Mouse (Mus musculus) heart, postnatal 36 days (tissue): ENCODE data around the gene Fam45a. TPM values are rescaled to one million over a fixed set of nuclear protein-coding genes. Genes with fewer than 3 reads are reported as not detected.
A peak's percentile ranks its signal among the peaks of the same experiment; 100 is the strongest.

Experiments used
- DNase-seq, 2 experiments: peaks; one replicate each; pipeline ENCODE4 v3.0.0; 2021 to 2022
- intact Hi-C: fragments of 180-260 bp; cut with DNase I; formaldehyde crosslinking; loops from one replicate; pipeline ENCODE4 v1.15.1; 2025
- total RNA-seq, 2 experiments: library from RNA; stranded (reverse); gene quantifications; 2 replicates each; pipeline ENCODE4 v1.2.3; 2021

Fam45a gene
- 10 to 100 TPM; 12.5 to 15.6 TPM for total RNA-seq

DNA sequence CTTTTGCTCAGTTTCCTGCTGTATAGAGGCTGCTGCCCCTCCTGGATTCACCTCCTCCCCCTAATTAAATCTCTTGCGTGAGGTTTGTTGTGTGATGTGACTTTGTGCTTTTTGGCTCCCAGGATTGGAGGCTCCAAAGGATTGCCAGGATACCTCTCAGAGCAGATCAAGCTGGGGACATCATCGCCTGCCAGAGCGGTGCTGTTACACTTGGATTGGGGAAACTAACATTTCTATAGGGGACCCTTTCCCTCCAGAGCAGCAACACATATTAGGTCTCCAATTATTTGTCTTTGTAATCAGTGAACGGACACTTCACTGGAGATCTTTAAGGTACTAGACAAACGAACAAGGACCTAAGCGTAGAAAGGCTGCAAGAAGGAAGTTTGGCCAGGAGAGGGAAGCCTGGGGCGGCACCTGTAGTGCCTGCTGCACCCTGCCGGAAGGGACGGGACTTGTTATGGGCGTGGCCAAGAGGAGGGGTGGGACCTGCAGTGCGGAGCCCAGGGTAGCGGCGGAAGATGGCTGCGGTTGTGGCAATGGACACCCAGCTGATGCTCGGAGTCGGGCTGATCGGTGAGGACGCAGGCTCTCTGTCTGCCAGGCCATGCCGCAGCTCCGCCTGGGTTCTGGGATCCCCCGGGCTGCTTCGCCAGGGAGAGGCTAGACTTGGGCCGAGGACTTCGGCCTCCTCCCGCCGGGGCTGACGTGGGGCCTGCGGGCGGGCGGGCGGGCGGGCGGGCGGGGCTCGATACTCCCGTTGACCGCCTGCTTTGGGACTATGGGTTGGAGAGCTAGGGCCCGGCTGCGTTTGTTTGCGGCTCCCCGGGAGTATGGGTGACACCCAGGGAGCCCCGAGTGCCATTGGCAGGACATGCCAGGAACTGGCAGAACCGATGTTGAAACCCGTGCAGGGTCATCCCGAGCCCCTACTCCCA is at the start of gene Fam45a:
TSS of gene Fam45a (plus strand) at position 488 of the 938 bp plus-strand sequence.
- intact Hi-C loops, result loop anchor here (1.0 to 2.0 kb wide), 2 partner anchors 17 to 21 kb away; partner anchors contain the start of gene Eif3a
- DNase-seq, result peak; percentile 91

DNA sequence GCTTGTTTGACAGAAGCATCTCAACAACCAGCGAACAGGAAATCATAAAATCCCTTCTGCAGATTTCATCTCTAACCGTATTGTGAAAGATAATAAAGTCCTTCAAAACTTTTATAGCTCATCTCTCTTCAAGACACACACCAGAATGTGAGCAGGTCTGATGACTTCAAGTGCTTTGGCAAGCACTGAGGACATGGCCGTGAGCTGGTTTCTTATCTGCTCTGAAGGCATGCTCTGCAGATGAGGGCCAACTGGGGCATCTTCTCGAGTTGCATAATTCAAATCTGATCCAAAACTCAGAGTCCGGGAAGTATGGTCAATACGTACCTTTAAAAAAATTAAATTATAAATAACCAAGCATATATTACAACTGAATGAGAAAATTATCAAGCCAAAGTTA is 38.0 kb upstream of the Fam45a start:
- DNase-seq, result peak in 1 of 2 experiments; percentile 10
- intact Hi-C loops, result no loop called here

DNA sequence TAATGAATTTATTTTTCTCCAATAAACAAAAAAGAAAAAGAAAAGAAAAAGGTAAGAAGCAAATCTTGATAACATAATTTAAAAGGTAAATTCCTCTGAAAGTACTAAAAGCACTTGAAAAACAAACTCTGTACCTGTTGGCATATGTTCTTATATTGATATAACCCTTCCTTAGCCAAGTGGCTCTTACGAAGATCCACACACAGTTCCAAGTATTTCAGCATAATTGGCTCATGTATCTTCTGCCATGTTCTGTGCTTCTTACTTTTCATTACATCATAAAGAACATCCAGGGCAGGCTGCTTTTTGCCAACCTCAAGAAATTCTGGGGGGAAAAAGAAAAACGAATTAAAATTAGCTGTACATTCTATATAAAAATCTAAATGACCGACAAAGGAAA is 29.4 kb upstream of the Fam45a start:
- DNase-seq, result no peak
- intact Hi-C loops, result no loop called here

DNA sequence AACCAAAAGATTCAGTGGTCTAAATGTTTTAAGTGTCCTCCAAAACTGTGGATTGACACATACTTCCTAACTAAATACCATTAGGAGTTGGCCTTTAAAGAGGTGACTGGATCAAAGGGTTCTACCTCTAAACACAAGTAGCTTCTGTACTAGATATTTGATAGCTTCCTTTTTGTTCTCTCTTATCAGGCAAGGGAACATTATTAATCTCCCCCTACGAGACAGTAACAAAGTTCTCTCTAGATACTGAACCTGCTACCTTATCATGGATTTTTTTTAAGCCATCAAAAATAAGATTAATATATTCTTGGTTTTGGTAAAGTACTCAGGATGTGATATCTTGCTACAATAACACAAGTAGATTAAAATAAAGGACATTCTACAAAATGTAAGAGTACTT is 26.7 kb upstream of the Fam45a start:
- DNase-seq, result no peak
- intact Hi-C loops, result no loop called here

DNA sequence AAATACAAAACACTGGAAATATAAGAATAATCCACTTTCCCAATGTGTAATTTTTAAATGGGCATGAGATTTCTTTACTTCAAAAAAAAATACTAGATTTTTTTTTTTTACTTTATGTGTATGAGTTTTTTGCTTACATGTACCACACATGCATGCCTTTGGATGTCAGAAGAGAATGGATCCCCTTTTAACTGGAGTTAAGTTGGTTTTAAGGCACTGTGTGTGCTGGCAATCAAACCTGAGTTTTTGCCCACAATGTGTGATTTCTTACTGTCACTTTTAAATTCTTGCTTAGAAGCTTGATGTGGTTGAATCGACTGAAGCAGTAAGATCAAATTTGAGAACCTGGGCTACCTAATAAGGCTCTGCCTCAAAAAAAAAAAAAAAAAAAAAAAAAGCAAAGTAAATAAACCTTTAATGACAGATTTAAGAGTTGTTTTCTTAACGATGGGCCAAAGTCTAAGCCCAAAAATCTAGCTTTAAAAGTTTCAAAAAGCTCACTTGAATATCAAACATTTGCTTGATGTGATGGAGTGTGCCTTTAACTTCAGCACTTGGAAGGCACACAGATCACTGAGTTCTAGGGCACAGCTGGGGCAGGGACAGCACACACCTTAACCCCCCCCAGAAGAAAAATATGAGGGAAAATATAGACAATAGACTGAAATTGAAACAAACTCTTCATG is 23.8 kb upstream of the Fam45a start:
- intact Hi-C loops, result no loop called here
- no peak for DNase-seq

DNA sequence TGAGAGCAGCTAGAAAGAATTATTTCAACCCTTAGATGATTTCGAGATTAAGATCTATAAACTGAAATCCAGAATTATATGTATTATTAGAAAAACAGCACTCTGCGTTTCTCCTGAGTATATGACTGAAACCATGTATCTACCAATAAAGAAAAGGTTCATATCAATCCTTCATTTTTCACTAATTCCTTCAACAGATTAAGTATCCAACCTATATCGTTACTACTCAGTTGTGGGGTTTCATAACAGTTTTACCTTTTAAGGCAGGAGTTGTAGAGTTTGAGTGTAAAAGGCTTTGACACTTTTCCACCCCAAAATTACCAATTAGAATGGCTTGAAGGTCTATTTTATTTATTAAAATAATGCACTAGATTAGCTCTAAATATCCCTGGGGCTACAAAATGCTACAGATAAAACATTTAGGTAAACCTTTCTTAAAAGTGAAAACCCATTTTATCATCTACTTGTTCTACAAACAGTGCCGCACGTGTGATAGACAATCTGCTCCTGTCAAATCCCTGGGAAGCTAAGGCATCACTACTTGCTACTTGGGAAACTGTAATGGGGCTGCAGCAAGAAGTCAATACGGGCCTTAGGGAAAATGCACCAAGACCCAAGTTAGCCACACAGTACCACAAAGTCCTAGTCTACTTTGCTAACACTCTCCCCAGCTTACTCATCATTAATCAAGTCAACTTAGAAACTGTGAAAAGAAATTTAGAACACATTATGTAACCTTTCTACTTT is 23.0 kb upstream of the Fam45a start:
- DNase-seq, result no peak
- intact Hi-C loops, result no loop called here

DNA sequence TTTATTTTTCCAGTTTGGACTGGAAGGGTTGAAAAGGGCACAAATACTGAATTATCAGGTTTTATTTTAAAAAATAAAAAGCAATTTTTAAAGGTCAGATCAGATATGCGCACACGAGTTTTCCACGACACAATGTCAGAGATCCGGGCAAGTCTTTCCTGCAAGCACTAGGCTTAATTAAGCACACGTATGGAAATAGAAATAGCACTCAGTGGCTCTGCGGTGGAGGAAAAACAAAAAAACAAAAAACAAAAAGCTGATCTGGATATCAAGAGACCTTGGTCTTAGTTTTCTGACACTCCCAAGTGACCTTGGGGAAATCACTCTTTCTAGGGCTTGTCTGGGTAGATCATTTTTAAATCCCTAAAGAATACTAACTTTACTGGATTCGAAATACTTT is 21.9 kb upstream of the Fam45a start:
- intact Hi-C loops, result no loop called here
- no peak for DNase-seq

DNA sequence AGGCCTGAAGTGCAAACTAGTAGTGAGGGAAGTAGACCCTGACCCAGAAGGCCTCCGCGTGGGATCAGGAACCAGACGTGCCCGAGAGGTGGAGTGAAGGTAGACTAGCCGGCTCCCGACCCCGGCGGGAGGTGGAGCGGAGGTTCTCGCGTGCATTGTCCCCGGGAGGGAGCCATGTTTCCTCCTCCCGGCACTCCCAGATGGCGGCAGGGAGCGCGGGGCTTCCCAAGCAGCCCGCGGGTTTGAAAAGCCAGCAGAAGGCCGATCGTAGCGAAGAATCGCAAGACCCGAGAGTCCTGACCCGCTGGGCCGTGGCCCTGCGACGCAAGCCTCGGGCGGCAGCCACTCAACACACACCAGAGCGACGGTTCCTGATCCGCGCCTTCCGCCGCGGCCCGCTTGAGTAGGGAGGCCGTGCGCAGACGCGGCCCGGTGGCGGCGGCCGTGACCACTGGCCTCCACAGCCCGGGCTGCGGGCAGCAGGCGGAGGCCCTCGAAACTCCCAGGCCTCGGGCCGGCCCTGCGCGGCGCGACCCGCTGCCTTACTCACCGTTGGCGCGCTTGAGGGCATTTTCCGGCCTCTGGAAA is 21.4 kb upstream of the Fam45a start:
- intact Hi-C loops, result loop anchor here (2.0 kb wide), 1 partner anchor 21 kb away; the partner anchor contains the start of gene Fam45a
- DNase-seq, result peak; percentile 45 to 71

DNA sequence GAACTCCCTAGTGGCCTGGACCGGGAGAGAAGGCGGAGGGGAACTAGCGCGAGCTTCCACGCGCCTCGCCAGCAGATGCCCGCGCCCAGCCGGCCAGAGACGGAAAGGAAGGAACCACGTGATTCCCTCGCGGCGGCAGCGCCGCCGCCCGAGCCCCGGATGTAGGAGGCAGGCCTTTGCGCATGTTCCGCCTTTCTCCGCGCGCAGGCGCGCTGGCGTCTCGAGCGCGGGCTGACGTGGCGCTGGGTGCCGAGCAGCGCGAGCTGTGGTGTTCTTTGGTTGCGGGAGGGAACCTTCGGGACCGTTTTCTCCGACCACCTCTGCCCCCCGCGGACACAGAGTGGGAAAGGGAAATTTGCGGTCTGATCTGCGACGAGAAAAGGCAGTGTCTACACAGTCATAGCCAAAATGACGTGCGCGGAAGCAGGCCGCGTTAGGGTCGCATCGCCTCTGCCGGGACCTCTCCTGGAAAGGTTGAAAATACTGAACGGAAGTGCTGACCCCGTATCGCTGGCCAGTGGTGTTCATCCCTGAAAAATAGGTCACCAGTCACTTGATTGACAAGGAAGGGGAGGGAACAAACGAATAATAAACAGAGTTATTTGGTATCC is 20.7 kb upstream of the Fam45a start, which contains the start of gene Eif3a:
TSS of gene Eif3a (minus strand) at position 108 of the 611 bp plus-strand sequence.
- DNase-seq, result peak; percentile 93 to 96
- intact Hi-C loops, result loop anchor here (2.0 kb wide), 1 partner anchor 20 kb away; the partner anchor contains the start of gene Fam45a

DNA sequence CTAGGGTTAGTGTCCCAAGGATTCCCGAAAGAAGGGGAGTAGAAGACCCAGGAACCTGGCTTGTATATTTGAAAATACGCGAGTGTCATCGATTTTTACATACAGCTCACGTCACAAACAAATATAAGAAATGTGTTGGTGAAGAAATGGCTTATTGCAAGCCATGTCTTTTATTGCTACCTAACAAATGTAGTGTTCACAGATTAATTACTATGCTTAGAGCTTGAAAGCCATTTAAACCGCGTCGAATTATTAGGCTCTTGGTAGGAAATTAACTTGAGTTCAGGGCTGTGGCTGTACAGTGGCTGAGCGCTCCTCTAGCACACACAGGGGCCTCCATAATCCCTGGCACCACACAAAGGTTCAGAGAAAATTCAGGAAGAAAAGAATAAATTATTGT is 20.2 kb upstream of the Fam45a start:
- intact Hi-C loops, result loop anchor here (2.0 kb wide), 1 partner anchor 20 kb away; the partner anchor contains the start of gene Fam45a
- no peak for DNase-seq

DNA sequence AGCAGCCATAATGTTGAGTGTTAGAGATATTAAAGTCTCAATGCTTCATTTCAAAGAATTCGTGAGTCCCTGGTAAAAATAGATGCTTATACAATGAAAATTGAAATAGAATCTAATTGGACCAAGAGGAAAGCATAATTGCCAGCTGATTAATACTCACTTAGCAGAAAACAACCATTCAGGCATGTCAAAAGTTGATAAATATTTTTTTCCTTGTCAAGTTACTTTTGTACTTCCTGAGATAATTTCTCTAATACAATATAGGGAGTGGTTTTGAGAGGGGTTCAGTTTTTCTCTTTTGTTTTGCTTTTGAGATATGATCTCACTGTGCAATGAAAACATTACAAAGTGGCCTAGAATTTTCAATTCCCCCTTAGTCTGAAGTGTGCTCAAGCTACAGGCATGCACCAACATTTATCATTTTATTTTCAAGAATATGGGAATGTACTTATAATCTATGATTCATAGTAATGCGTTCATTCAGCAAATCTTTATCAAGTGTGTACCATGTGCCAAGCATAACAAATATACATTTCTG is 18.1 kb upstream of the Fam45a start:
- intact Hi-C loops, result no loop called here
- DNase-seq, result no peak

DNA sequence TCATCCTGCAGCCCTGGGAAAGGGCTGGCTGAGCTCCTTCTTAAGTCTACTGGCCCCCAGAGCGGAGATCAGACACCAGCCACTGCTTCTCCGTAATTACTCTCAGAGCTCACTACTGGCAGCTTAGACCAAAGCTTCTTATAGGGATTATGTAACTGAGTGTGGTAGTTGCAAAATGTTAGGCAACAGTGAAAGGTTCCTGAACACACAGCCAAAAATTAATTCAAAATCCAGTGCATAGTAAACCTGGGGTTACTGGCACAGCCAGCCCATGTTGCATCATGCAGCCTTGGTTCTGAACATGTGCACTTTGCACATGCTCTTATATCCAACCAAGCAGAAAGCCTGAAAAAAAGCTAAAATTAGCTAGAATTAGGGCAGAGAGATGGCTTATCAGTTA is 16.1 kb upstream of the Fam45a start:
- intact Hi-C loops, result no loop called here
- no peak for DNase-seq

DNA sequence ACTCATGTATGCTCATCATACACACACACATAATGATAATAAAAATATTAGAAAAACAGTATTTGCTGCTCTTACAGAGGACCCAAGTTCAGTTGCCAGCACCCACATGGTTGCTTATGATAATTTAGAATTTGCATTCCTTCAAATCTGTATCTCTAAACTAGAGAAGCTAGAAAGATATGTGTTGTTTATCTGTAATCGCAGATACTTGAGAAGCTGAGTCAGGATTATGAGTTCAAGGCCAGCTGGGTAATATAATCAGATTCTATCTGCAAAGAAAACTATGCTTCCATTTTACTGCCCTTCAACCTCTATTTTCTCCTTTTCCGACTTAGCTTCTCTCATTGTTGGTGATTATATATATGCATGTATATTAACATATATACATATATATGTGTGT is 14.0 kb upstream of the Fam45a start:
- intact Hi-C loops, result no loop called here
- no peak for DNase-seq

DNA sequence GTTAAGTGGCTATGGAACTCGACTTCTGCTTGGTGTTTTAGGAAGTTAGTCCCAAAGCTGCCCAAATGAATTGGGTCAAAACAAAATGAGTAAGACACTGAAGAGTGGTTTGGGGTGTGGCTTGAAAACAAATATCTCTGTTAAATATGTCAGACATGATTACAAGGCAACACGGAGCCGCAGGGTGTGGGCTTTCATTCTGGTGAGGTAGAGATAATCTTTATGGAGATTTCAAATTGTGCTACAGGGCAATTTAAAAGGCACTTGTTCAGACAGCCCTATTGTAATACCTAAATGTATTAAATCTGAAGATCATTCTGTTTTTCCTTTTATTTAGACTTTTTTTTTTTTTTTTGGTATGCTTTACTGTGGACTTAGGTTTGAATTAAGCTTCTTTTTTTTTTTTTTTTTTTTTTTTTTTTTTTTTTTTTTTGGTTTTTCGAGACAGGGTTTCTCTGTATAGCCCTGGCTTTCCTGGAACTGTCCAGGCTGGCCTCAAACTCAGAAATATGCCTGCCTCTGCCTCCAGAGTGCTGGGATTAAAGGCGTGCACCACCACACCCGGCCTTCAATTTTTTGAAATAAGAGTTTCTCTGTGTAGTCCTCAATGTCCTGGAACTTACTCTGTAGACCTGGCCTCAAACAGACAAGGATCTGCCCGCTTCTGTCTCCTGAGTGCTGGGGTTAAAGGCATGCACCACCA is 11.4 kb upstream of the Fam45a start:
- DNase-seq, result no peak
- intact Hi-C loops, result no loop called here

DNA sequence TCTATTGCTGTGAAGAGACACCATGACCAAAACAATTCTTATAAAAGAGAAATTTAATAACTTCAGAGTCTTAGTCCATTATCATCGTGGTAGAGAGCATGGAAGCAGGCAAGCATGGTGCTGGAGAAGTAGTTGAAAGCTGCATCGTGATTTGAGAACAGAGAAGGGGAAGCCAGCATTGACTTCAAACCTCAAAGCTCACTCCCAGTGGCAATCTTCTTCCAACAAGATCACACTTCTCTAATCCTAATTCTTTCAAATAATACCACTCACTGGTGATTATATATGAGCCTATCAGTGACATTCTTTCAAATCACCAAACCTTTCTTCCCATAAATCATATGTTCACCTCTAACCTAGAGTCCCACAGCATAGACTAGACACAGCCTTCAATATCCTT is 6.5 kb upstream of the Fam45a start:
- DNase-seq, result no peak
- intact Hi-C loops, result no loop called here

DNA sequence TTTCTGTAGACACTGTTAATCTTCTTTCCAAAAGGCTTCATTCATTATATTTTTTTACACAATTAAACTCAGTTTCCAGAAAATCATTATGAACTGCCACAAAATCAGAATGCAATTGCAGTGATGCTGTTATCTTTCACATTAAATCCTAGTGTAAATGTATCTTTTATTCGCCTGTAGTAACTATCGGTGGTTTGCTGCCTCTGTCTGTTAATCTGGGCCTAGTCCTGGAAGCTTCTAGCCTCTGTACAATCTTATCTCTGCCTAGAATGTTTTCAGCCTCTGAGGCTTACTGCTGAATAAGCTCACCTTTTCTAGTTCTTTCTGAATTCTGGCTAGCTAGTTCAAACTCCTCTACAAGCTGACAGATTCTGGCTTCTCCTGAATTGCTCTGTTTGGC is 1.5 kb upstream of the Fam45a start:
- no peak for DNase-seq
- intact Hi-C loops, result loop anchor here (2.0 kb wide), 1 partner anchor 19 kb away; the partner anchor contains the start of gene Eif3a

DNA sequence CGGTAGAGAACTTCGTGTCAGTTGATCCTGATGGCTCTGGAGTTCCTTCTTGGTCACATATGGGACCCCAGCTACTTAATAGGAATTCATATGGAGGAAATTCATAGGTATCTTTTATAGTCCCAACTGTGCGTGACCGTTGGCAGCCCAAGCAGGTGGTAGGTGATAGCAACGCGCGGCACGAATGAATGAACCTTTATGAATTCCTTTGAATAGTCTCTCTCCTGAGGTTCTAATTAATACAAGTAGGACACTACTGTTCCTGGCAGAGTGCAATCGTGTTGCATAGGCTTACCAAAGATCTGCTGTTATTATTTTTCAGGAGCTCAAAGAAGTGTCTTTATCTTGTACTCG is 628 bp downstream of the Fam45a start:
- no peak for DNase-seq
- intact Hi-C loops, result no loop called here

DNA sequence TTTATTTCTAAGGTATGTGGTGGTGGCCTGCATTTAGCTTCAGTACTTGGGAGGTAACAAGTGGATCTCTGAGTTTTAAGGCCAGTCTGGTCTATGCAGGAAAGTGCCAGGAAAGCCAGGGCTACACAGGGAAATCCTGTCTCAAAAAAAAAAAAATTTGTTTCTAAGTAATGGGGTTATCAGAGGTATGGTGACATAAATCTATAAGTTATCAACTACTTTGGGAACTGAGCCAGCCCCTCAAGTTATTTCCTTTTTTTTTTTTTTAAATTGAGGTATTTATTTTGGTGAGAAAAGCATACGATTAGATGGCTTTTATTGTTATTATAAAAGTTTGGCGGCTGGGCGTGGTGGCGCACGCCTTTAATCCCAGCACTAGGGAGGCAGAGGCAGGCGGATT is 1.7 kb downstream of the Fam45a start:
- intact Hi-C loops, result no loop called here
- no peak for DNase-seq

DNA sequence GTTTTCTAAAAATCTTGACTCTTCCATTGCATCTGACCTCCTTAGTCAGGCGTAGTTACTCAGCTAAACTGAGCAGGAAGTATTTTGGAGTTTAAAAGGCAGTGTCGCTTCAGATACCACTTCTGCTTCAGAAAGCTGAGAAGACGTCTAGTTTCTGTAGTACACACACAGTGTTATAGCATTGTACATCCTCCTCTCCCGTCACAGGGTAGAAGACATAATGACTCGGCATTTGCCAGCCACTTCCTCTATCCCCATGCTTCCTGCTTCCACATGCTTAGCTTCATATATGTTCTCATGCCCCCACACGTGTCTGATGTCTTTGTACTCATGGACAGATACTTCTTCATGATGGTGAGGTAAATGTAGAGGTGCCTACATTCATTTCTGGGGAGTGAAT is 7.3 kb downstream of the Fam45a start:
- no peak for DNase-seq
- intact Hi-C loops, result no loop called here
